Mouse (Mus musculus) brown adipose tissue, adult 24 weeks (tissue): ENCODE data around the gene Zfp691. TPM values are rescaled to one million over a fixed set of nuclear protein-coding genes. Genes with fewer than 3 reads are reported as not detected.

Experiments
- H3K27ac ChIP-seq: fragments of 200-500 bp; replicated peaks from 2 replicates; pipeline ENCODE4 v1.5.1; 2012; ENCODE audit warnings: low read depth, mild to moderate bottlenecking, low read length
- H3K4me1 ChIP-seq: fragments of 200-500 bp; 2 replicates; pipeline ENCODE4 v1.6.1; 2012; ENCODE audit warnings: low read length, mixed read lengths; ENCODE audit not compliant: control insufficient read depth, insufficient read depth, insufficient read length
- H3K4me3 ChIP-seq: fragments of 200-500 bp; 2 replicates; pipeline ENCODE4 v1.5.1; 2012; ENCODE audit warnings: low read depth, mild to moderate bottlenecking, low read length, moderate library complexity; ENCODE audit not compliant: insufficient read depth
- polyA plus RNA-seq: library from polyadenylated mRNA; stranded (reverse); fragments of >200 nt; gene quantifications from 2 replicates; pipeline ENCODE4 v1.2.4, GENCODE M21; 2012; ENCODE audit not compliant: missing spikeins, insufficient read depth, insufficient read length

Zfp691 gene
- polyA plus RNA-seq, result 16.2 and 24.1 TPM in 2 replicates

- Histone ChIP-seq H3K4me1 (peaks cover 10% of the 10 kb centered on the region), H3K4me3 (peak within 1 kb of the TSS; percentile 94), H3K27ac (peak within 1 kb of the TSS; percentile 94)
Observed at GRCm38 (mm10) chr4:119173851-119174453, at the start of gene Zfp691. Gene Zfp691, minus strand, starts transcription at chr4:119174195.

- no peak overlapping the region for H3K27ac ChIP-seq
- no peaks in the 10 kb centered on the region for H3K4me1 ChIP-seq
- H3K4me3 ChIP-seq, result no peak overlapping the region
Observed at GRCm38 (mm10) chr4:119223696-119224095, 49.7 kb upstream of the Zfp691 start.

- H3K4me3 ChIP-seq, result no peak within 1 kb of the TSS
- no peak within 1 kb of the TSS for H3K27ac ChIP-seq
- H3K4me1 ChIP-seq, result no peaks in the 10 kb centered on the region
Observed at GRCm38 (mm10) chr4:119218169-119218568, 44.2 kb upstream of the Zfp691 start, which contains the start of gene Tmem269. Gene Tmem269, minus strand, starts transcription at chr4:119218217.

- Histone ChIP-seq H3K4me3 (no peak overlapping the region), H3K4me1 (no peaks in the 10 kb centered on the region), H3K27ac (no peak overlapping the region)
Observed at GRCm38 (mm10) chr4:119216667-119217066, 42.7 kb upstream of the Zfp691 start.

GRCm38 (mm10) chr4:119204672-119205071 is 30.7 kb upstream of the Zfp691 start:
- Histone ChIP-seq H3K27ac (no peak overlapping the region), H3K4me3 (no peak overlapping the region), H3K4me1 (no peaks in the 10 kb centered on the region)

- Histone ChIP-seq H3K4me1 (no peaks in the 10 kb centered on the region), H3K4me3 (no peak overlapping the region)
Observed at GRCm38 (mm10) chr4:119198105-119198504, 24.1 kb upstream of the Zfp691 start.

GRCm38 (mm10) chr4:119195582-119196320 is 21.8 kb upstream of the Zfp691 start:
- H3K4me1 ChIP-seq, result no peaks in the 10 kb centered on the region
- H3K27ac ChIP-seq, result no peak overlapping the region
- H3K4me3 ChIP-seq, result peak overlapping the region; percentile 75

More at GRCm38 (mm10) chr4:119198105-119198504, 24.1 kb upstream of the Zfp691 start:
- no peak overlapping the region for H3K27ac ChIP-seq

GRCm38 (mm10) chr4:119194909-119195581 is 21.1 kb upstream of the Zfp691 start, which contains the start of gene Svbp:
Gene Svbp, plus strand, starts transcription at chr4:119195306.
- peak within 1 kb of the TSS; percentile 75 for H3K4me3 ChIP-seq
- H3K4me1 ChIP-seq, result no peaks in the 10 kb centered on the region
- H3K27ac ChIP-seq, result no peak within 1 kb of the TSS

- Histone ChIP-seq H3K4me3 (no peak overlapping the region), H3K4me1 (no peaks in the 10 kb centered on the region), H3K27ac (no peak overlapping the region)
Observed at GRCm38 (mm10) chr4:119192757-119193156, 18.8 kb upstream of the Zfp691 start.

GRCm38 (mm10) chr4:119191273-119191672 is 17.3 kb upstream of the Zfp691 start:
- Histone ChIP-seq H3K4me3 (no peak overlapping the region), H3K27ac (no peak overlapping the region), H3K4me1 (no peaks in the 10 kb centered on the region)

GRCm38 (mm10) chr4:119190618-119191017 is 16.6 kb upstream of the Zfp691 start:
- Histone ChIP-seq H3K27ac (no peak overlapping the region), H3K4me1 (no peaks in the 10 kb centered on the region), H3K4me3 (no peak overlapping the region)

- no peak within 1 kb of the TSS for H3K4me3 ChIP-seq
- no peak within 1 kb of the TSS for H3K27ac ChIP-seq
- no peaks in the 10 kb centered on the region for H3K4me1 ChIP-seq
Observed at GRCm38 (mm10) chr4:119189864-119190263, 15.9 kb upstream of the Zfp691 start, which contains the start of gene Ermap. Gene Ermap, minus strand, starts transcription at chr4:119190011.

- no peaks in the 10 kb centered on the region for H3K4me1 ChIP-seq
- no peak overlapping the region for H3K27ac ChIP-seq
- no peak overlapping the region for H3K4me3 ChIP-seq
Observed at GRCm38 (mm10) chr4:119189392-119189791, 15.4 kb upstream of the Zfp691 start.

GRCm38 (mm10) chr4:119188060-119188785 is 14.2 kb upstream of the Zfp691 start:
- Histone ChIP-seq H3K4me1 (no peaks in the 10 kb centered on the region), H3K27ac (no peak overlapping the region), H3K4me3 (no peak overlapping the region)

GRCm38 (mm10) chr4:119185771-119186170 is 11.8 kb upstream of the Zfp691 start:
- Histone ChIP-seq H3K4me1 (no peaks in the 10 kb centered on the region), H3K27ac (no peak overlapping the region), H3K4me3 (no peak overlapping the region)
